Mouse (Mus musculus): ENCODE data around the gene Sds. TPM values are rescaled to one million over a fixed set of nuclear protein-coding genes. Genes with fewer than 3 reads are reported as not detected.

The Sds gene
- total RNA-seq (2023), result not detected in 2 replicates

GRCm38 (mm10) chr5:120476296-120476695 is at the start of gene Sds:
Sds (plus strand) TSS chr5:120476526.

GRCm38 (mm10) chr5:120431649-120432485 is 44.5 kb upstream of the Sds start, which contains the start of gene Lhx5:
Lhx5 (plus strand) TSS chr5:120431699.

GRCm38 (mm10) chr5:120472770-120473169 is 3.6 kb upstream of the Sds start, which contains the start of gene Sdsl:
Sdsl (minus strand) TSS chr5:120472810.

GRCm38 (mm10) chr5:120503144-120503795 is 26.9 kb downstream of the Sds start, which contains the start of gene Plbd2:
Plbd2 (minus strand) TSS chr5:120503625.

GRCm38 (mm10) chr5:120510982-120511642 is 34.8 kb downstream of the Sds start, which contains the start of gene Slc8b1:
Slc8b1 (plus strand) TSS chr5:120511168.

Other genes starting within 250 kb of the Sds start
- not detected in 2 replicates for gene Lhx5, start 44.8 kb upstream of the Sds start, total RNA-seq (2023)
- 0.27 and 0.63 TPM in 2 replicates for gene Sdsl, start 3.7 kb upstream of the Sds start, total RNA-seq (2023)
- 14.1 and 17.7 TPM in 2 replicates for gene Plbd2, start 27.1 kb downstream of the Sds start, total RNA-seq (2023)
- 145 and 150 TPM in 2 replicates for gene Slc8b1, start 34.6 kb downstream of the Sds start, total RNA-seq (2023)
- 36.3 and 43.6 TPM in 2 replicates for gene Tpcn1, start 112.1 kb downstream of the Sds start, total RNA-seq (2023)
- not detected in 2 replicates for gene Iqcd, start 112.5 kb downstream of the Sds start, total RNA-seq (2023)
- 1.0 and 1.7 TPM in 2 replicates for gene Rita1, start 136.1 kb downstream of the Sds start, total RNA-seq (2023)
- 50.8 and 56.9 TPM in 2 replicates for gene Ddx54, start 136.2 kb downstream of the Sds start, total RNA-seq (2023)
- not detected in 2 replicates for gene Cfap73, start 157.7 kb downstream of the Sds start, total RNA-seq (2023)
- gene Rasal1, start 172.3 kb downstream of the Sds start, total RNA-seq (2023), result 0.66 and 1.3 TPM in 2 replicates
- gene Dtx1, start 235.4 kb downstream of the Sds start, total RNA-seq (2023), result 0.43 and 0.76 TPM in 2 replicates

Measured in neutrophil, adult 65 days (primary cell).